Mouse (Mus musculus): ENCODE measurements around the gene Myo18b.

Gene Myo18b

DNA sequence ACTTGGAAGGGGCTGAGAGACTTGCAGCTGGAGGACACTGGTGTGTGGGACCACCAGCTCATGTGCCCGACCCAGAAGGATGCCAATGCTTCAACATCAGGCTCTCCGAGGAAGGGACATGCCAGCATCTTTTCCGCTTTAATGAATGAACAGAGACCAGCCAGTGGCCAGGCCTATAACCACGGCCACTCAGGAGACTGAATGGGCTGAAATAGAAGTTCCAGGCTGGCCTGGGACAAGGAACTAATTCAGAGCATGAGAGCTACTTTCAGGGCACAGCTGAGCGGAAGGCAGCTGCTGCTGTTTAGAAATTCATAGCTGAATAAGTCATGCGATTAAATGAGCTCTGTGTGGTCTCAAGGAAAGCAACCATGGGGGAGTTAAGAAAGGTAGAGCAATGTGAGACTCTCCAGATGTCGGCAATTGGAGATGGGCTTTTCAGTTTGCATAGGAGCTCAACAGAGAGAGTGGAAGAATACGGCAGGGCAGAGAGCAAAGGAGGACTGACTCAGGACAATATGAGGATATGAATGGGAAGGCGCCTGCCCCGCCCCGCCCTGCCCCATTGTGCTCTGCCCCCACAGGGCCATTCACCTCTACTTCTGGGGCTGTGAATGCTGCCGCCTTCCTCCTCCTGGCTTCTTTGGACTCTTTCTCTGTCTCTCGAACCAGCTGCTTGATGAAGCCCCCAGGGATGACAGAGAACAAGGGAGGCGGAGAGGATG lies 18.6 kb downstream of the Myo18b start:
- no peak for DNase-seq (ENCODE audit: low read depth, low spot score)

DNA sequence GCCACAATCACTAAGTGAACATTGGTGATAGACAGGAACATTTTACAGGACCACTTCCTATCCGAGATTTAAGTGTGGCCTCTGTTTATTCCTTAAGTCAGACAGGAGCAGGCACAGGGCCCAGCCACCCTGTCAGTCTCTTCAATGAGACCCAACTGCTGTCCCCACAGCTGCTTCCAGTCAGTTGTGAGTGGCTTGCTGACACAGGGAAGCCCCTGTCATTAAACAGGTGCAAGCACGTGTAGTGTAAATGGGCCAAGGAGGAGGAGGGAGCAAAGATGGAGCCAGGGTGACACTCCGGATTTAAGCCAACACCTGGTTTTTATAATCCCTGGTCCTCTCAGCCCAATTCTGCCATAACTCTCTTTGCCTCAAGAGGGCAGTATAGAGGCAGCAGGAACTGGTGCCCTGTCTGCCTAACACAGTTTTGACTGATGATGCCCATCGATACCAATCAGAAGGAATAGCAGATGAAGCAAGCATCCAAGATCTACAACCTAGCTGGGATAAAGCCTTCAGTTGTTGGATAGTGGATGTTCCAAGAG lies 19.2 kb downstream of the Myo18b start:
- peak; percentile 2 for DNase-seq (ENCODE audit: low read depth, low spot score)

DNA sequence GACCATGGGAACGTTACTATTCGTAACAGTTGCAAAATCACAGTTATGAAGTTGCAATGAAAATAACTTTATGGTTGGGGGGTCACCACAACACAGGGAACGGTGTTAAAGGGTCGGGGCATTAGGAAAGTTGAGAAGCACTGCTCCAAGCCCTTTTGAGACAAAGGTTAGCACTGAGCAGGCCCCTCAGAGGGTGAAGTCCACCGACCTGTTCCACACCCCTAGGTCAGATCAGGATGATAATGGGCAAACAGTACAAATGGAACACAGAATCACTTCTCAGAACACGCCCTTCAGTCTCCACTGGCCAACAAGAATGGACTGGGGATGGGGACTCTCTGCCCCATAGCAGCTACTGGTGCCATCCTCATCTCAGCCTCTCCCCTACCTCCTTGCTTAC lies 23.2 kb downstream of the Myo18b start:
- DNase-seq (ENCODE audit: low read depth, low spot score): no peak

DNA sequence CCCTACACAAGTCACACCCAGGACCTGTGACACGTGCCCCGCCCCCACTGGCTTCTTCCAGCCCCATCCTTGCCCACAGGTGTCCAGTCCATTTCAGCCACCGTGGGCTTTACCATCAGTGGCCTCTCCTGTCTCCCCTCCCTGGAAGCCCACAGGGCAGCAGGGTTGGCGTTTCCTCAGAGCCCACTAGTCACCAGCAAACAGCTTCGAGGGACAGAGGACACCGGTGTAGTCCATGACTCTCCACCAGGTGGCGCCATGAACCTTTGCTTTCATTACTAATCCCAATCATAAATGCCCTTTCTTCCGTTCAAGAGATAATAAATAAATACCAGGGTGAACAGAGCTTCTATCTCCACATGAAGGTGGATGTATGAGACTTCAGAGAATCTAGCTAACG lies 25.4 kb downstream of the Myo18b start:
- DNase-seq (ENCODE audit: low read depth, low spot score): peak; percentile 55

DNA sequence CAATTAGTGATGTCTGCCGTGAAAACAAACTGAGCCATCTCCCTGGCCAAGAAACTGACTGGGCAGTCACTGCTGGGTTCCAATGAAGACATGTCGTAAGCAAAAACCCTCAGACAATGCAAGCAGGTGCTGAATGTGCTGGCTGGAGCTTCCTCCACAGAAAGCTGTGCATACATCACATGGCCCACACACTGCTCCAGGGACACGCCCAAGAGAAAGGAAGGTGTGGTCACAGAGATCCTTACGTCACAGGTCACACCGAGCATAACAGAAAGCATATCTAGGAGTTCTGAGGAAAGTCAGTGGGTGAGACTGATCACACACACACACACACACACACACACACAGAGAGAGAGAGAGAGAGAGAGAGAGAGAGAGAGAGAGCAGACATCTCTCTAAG lies 27.5 kb downstream of the Myo18b start:
- no peak for DNase-seq (ENCODE audit: low read depth, low spot score)

DNA sequence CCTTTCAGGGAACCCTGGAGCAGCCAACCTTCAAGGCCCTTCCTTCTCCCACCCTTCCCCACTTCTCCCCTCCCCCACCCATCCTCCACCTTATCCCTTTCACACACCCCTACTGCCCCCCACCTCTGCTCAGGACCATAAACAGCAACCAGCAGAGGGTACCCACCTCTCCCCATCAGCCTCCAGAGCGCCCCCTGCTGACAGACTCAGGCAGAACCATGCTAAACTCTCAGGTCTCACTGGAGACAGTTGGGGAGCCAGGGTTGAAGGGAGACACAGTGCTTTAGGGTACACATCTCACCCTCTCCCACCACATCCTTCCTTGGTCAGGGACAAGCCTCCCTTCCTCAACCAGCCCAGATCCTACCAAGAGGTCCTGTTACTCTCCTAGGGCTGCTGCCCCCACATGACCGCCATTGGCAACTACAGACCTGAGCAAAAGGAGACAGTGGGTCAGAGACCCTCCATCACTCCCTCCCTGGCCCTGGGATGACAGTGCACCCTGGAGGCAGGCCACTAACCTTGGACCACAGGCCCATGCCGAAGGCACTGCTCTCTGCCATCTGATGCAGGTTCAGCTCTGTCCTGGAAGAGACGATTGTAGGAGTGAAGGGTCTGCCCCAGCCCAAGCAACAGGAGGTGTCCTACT lies 31.3 kb downstream of the Myo18b start:
- no peak for DNase-seq (ENCODE audit: low read depth, low spot score)

DNA sequence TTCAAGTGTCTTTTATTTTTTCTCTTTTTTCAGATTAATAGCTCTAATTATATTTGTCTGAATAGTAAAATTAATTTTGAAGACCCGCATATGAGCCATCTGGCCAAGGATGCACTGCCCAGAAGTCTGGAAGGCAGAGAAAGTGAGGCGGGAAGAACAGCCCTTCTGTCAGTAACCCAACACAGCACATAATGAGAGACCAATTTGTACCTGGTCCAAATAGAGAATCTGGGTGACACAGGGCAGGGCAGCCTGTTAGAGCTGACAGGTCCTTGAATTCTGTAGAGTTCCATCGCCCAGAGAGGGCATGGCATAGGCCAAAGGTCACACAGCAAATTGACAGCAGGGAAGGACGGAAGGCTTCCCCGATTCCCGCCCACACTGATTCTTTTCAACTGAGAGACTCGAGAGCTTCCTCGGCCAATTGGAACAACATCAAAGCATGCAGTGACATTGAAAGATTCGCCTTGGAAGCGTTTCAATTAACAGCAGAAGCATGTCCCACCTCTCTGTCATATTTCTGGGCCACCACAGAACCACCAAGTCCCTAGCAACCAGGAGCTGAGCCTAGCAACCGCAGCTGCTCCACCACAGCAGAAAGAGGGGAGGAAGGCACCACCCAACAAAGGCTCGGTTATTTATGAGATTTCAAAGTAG lies 36.7 kb downstream of the Myo18b start:
- DNase-seq (ENCODE audit: low read depth, low spot score): no peak

DNA sequence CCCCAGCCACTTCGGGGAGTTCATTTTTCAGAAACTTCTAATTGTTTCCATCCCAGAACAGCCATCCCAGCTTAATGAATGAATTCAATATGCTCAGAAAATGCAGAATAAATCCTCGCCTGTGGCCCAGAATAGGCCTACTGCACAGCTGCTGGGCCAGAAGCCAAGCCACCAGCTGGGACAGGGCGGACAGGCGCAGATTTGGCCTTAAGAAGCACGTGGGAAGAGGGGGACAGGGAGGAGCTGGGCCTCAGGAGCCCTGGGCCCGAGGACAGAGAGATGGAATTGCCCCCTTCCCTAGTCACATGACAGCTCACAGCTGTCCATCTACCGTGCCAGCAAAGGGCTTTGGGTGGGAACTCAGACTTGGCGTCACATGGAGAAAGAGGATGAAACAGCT lies 43.0 kb downstream of the Myo18b start:
- no peak for DNase-seq (ENCODE audit: low read depth, low spot score)

DNA sequence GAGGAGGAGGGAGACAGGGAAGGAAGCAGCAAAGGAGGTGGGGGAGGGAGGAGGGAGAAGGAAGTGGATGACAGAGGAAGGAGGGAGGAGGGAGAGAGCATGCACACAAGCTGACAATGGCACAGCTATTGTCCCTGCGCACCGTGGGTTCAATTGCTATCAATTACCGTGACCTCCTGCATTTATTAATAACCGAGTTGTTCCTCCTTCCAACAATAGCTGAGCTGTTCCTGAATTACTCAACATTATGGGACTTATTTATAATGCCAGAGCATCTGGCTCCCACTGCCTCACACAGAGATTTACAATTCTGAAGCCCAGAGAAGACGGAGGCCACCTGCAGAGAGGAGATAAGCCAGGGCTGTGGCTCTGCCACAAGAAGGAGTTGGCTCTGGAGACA lies 44.8 kb downstream of the Myo18b start:
- no peak for DNase-seq (ENCODE audit: low read depth, low spot score)

DNA sequence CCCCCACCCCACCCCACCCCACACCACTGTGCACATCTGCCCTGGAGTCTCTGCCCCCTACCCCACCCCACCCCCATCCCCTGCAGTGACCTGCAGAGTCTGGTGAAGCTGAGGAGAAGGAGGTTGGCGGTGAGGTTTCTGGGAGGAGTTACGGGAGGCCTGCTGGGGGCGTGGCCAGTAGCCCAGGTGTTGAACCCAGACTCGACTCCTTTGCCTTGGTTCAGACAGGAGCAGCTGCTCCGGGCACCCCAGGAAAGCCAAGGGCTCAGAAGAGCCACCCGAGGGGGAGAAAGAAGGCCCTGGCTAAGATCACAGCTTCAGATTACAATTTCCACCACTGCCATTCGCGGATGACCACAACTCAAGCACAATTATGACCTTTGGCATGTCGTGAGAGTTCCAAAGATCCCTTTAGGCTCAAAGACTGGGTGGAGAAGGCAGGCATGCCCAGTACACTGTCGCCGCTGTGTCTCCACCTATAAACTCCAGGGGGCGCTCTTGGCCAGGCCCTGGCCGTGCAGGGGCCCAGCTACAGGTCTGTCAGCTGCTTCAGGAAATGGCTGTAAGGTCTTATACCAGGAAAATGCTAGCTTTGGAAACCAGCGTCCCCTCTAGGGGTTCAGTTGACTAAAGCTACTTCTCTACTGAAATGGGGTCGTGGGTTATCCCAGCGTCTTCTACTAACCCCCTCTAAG lies 47.4 kb downstream of the Myo18b start:
- no peak for DNase-seq (ENCODE audit: low read depth, low spot score)

DNA sequence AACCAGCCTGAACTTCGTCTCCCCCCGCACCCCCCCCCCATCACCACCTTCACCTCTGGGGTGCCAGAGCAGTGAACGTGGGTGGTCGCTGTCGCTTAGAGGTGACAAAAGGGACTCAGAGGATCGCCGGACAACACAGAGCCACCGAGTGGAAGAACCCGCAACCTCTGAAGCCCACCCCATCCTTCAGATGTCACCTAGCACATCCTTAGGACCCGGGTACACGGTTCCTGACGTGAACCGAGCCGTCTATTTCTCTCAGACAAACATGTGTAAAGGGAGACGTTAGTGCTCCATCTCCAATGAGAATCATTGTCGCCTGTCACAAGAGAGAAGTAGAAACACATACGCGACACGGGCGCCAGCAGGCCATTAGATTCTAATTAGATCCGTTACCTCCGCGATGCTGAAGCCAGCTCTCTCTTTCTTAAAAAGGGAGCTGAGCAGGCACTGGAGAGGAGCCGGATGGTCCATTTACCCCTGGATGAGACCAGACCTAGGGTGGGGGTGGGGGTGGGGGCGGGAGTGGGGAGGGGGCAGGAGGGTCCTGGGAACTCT lies 48.1 kb downstream of the Myo18b start:
- DNase-seq (ENCODE audit: low read depth, low spot score): no peak

DNA sequence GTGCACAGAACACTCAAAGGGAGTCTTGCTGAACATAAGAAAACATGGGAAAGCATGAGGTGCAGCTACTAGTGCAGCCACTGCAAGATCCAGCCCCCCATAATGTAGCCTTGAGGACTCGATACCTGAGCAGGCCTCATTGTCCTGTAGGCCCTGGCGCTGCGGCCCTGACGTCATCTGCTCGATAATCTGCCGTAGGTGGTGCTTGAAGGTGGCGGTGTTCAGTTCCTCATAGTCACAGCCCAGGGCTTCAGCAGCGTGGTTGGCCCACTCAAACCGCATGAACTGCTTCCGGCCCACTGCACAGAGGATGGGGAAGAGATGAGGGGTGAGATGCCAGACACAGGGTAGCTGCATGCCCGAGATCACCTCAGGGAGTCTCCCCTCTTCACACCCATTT lies 50.0 kb downstream of the Myo18b start:
- no peak for DNase-seq (ENCODE audit: low read depth, low spot score)

DNA sequence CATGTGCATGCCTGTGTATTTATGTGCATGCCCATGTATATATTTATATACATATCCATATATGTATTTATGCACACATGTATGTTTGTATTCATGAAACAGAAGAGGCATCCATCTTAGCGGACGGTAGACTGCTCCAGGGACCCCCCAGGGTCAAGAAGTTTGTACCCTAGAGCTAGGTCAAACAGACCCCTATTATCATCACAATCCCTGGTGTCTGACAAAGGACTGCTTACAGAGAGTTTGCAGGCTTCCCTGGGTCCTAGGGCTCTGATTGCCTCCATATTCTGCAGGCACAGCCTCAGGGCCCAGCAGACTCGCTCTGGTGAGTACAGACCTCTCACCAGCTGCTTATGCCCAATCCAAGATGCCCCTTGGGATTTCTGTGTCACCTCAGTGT lies 51.7 kb downstream of the Myo18b start:
- DNase-seq (ENCODE audit: low read depth, low spot score): no peak

DNA sequence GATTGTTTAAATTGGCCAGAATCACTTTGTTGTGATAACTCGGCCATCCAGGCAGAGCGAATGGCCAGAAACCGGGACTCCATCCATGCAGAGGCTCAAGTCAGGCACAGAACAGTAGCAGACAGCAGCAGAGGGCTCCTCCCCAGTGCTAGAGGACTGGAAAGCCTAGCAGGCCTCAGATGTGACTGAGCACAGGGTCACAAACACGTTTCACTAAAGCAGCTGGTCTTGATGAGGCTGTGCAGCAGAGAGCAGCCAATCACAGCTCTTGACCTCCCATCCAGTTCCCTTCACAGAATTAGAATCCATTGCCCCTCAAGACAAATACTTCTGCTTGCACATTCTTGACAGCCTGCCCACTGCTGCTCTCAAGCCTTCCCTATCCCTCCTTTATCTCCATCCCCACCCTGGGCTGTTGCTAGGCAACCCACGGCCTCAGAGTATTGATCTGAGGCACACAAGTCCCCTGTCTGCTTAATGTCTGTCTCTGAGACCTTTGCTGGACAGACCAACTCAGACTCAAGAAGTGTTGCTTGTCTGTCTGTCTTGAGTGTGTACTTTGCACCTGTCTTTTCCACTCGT lies 52.4 kb downstream of the Myo18b start:
- DNase-seq (ENCODE audit: low read depth, low spot score): no peak

DNA sequence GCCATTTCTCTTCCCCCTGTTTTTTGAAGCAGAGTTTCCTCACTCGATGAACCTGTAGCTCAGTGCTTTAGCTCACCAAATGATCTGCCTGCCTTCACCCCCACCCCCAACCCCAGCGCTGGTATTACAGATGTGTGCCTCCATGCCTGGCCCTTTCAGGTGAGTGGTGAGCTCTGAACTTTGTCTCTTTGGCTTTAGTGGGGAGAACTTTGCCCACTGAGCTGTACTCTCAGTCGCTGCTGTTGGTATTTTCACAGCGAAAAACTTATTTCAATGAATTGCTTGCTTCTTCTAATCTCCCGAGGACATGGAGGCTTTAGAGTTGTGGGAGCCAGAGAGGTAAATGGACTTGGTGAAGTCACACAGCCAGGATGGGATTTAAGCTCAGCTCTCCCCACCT lies 53.5 kb downstream of the Myo18b start:
- no peak for DNase-seq (ENCODE audit: low read depth, low spot score)

DNA sequence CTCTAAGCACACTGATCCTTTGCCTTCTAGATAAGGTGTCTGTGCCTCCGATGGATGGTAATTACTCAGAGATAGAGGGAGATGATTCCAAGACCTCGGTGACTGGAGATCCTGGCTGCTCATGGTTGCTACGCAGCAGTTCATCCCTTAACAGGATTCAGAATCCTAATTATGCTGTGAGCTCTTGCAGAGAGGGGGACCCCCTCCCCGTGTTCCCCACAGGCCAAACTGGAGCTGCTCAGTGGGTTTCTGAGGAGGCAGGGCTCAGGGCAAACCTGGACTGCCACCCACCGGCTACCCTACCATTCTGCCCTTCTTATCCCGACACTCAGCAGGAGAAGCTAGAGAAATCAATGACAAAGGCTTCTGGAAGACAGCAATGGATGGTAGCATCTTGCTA lies 54.3 kb downstream of the Myo18b start:
- no peak for DNase-seq (ENCODE audit: low read depth, low spot score)

DNA sequence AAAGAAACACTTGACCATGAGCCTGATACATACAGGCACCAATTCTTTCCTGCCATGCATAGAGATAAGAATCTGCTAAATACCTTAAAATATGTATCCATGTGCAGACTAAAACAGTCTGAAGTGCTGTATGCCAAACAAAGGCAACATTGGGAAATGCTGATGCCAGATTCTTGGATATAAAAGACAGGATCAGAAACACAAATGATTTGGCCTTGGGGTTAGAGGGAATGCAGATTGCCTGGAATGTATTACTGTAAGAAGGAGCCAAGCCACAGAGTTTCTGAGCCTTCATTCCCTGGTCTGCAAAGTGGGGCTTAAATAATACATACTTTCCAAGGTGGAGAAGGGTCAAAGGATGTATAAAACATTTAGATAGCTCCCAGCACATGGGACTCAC lies 61.3 kb downstream of the Myo18b start:
- no peak for DNase-seq (ENCODE audit: low read depth, low spot score)

DNA sequence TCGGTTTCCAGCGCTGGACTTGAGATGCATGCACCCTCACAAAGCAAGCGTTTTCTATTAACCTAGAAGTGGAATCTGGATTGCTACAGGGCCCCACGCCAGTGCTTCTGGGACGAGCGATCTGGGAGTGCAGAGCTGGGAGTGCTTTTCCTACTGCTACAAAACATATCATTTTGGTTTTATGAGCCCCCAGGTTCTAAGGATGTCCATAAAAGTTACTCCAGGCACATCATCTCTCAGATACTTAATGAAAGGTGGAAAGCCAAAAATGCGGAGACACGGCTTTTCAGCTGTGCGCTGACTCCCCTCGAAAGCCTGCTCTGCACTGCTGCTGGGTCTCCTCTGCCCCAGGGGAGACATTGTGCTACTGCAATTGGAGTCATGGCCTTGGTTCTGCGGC lies 62.3 kb downstream of the Myo18b start:
- no peak for DNase-seq (ENCODE audit: low read depth, low spot score)

DNA sequence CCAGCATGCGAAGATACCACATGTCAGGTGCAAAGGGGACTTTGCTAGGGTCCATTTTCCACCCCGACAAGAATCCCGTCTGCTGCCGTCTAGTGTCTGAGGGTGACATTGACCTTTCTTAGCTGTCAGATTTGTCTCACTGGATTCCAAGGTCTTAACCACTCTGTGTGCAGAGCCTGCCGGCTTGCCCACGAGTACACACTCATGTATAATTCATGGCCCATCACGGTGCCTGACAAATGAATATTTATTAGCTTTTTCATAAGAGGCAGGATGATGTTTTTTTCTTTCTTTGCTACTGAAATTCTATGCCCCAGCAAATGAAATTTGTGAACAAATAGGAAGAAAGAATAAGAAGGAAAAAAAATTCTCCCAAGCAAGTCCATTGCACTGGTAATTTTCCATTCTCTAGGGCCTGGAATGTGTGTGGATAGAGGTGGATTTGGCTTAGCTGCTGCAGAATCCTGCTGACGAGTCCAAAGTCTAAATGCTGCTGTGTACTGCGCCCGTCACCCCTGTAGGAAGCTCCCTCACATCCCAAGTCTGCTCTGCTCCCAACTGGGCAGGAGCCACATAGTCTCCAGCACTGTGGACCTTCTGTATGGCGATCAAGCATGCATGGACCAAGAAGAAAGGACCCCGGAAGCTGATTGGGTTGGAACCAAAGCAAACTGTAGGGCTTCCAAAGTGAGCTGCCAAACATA lies 70.9 kb downstream of the Myo18b start:
- DNase-seq (ENCODE audit: low read depth, low spot score): no peak

DNA sequence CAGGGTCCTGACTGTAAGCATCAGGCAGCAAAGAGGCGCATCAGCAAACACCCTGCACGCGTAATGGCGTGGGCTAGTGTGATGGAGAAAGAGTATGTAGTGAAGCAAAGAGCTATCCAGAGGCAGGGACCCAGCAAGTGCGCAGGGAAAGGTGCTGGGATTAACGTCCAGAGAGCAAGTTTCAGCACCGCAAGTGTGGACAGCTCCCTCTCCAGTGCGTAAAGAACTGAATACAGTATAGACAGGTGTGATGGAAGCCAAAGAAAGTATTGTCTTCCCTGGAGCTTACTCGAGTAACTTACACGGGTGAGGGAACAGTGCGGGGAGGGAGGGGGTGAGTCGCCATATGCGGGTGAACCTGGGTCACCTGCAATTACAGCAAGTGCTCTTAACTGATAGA lies 71.8 kb downstream of the Myo18b start:
- DNase-seq (ENCODE audit: low read depth, low spot score): no peak

DNA sequence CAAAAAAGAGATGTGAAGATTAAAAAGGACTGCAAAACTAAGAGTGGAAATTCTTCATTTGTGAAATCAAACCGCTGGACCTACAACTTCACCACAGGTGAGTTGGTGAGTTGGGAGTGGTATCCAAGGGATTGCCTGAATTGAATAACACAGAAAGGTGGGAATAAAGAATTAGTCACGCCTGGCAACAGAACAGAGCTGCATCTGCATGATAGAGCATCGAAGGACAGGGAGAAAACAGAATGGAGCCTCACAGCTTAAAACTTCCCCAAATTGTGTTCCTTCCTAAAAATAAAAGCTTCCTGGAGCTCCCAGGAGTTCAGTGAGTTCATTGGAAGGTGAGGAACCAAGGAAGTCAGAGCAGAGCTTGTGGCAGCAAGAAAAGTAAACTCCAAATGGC lies 73.7 kb downstream of the Myo18b start:
- no peak for DNase-seq (ENCODE audit: low read depth, low spot score)

Data from 3T3-L1 (cell line).